Mouse (Mus musculus) gonadal fat pad, adult 2 months (tissue): ENCODE data around the gene Hinfp. TPM values are rescaled to one million over a fixed set of nuclear protein-coding genes. Genes with fewer than 3 reads are reported as not detected.
"Not testable (repeated sequence)": the region's sequence is repeated elsewhere in the genome, so short reads cannot be mapped to it uniquely, and the experiment has no call there.

Experiments
- DNase-seq: peaks from one replicate; pipeline ENCODE4 v3.0.0-alpha.2; 2012; ENCODE audit warnings: low read depth
- polyA plus RNA-seq: library from polyadenylated mRNA; depleted of rRNA; stranded (reverse); fragments of >200 nt; gene quantifications from 2 replicates; pipeline ENCODE4 v1.2.3, GENCODE M21; 2012; rRNA removed

The Hinfp gene
- polyA plus RNA-seq = 25.4 and 39.6 TPM in 2 replicates

GRCm38 (mm10) chr9:44305466-44306079 lies at the start of gene Hinfp:
Hinfp (minus strand) TSS chr9:44305671.
- DNase-seq = peak; percentile 86

GRCm38 (mm10) chr9:44353142-44353541 lies 47.7 kb upstream of the Hinfp start:
- no peak for DNase-seq

GRCm38 (mm10) chr9:44352337-44352736 lies 46.9 kb upstream of the Hinfp start:
- DNase-seq = no peak

DNA sequence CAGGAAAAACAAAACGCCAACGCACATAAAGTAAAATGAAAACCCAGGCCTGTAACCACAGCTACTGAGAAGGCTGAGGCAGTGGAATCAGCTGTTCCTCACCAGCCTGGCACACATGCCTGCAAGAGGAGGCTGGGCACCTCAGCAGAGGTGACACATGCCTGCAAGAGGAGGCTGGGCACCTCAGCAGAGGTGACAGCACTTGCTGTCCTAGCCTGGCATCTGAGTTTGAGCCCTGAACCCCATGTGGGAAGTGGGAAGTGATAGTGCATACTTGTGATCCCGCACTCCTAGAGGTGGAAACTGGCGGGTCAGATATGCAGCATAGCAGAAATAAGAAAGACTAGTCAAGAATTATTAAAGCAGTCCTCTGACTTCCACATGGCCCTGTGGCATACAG lies 45.9 kb upstream of the Hinfp start:
- DNase-seq = no peak

GRCm38 (mm10) chr9:44348546-44348945 lies 43.1 kb upstream of the Hinfp start:
- no peak for DNase-seq

GRCm38 (mm10) chr9:44347621-44348020 lies 42.1 kb upstream of the Hinfp start:
- no peak for DNase-seq

- no peak for DNase-seq
These were observed 41.7 kb upstream of the Hinfp start for GRCm38 (mm10) chr9:44347166-44347565.

DNA sequence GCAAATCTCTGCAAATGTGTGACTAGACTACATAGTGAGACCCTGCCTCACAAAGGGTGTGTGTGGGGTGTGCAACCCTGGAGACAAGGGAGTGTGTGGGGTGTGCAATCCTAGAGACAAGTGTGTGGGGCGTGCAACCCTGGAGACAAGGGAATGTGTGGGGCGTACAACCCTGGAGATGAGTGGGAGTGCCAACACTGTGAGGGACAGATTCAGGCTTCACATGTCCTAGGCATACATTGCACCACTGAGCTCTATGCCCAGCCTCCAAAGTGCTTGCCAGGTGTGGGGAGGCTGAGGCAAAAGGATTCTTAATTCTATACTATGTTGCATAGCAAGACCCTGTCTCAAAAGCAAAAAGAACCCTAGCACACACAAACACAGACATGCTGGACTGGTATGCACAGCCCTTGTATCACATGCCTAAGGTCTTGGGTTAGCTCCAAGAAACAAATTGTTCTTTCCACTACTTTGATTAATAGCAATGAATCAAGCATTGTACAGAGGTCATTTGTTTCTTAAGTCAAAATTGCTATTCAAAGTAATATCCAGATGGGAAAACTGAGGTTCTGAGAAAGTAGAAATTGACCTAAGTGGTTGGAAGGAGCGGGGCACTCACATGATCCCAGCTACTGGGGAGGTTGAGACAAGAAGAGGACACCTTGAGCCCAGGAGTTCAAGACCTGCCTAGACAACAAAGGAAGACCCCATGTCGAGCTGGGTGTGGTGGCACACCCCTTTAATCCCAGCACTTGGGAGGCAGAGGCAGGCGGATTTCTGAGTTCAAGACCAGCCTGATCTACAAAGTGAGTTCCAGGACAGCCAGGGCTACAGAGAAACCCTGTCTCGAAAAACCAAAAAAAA lies 40.3 kb upstream of the Hinfp start:
- no peak for DNase-seq

DNA sequence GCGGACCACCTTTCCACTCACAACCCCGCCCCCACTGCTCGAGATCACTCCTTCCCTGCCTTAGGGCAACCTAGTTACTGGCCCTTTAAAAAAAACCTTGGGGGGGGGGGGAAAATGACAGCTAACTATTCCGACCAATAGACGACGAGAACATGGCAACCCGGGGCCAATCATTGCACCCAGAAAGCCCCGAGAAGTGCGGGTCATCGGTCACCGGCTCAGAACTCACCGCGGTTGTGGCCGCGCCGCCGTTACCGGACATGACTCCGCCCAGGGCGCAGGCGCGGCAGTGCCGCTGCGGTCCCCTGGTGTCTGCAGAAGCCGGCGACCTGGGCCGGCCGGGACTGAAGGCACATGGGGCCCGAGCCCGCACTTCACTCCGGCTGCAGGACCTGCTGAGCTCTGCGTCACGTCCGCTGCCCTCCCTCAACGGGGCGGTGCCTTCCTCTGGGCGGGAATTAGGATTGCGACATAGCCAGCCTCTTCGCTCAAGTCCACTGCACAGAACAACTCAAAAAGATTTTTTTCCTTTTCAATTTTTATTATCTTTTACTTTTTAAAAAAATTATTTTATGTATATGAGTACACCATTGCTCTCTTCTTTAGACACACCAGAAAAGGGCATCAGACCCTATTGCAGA lies 38.4 kb upstream of the Hinfp start, which contains the start of gene Hmbs:
Gene Hmbs (minus strand): TSS at position 448 of the 641 bp plus-strand sequence.
- peak; percentile 62 for DNase-seq

DNA sequence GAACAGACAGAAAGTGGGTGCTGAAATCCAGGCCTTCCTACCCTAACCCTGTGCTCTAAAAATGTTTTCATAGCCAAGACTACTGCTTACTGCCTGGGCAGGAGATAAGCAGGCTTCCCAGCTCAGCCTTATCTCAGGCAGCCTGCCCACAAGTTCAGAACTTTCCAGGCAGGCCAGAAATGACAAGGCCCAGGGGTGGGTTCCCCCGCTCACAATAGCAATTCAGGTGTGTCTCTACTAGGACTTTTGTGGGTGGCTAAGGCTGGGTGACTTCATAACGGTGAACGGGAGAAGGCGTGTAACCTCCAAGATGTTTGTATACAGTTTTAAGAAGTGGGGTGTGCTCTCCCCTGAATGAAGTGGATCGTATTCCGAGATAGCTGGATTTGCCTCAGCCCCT lies 37.8 kb upstream of the Hinfp start:
- DNase-seq = no peak

DNA sequence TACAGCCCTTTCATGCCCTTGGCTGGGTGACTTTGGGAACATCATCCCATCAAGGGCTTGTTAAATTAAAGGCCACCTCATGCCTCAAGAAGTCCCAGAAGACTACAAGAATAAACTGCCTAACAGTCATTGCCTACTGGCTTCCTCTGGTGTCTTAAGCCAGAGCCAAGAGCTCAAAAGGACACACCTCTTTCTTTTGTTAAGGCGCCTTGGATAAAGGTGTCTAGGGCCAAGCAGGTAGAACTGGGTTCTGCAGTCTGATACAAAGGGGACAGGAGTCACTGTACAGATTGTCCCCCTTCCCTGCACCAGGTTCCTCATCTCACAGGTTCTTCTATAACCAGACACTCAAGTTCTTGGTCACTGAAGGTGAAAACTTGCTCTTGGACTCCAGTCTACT lies 37.1 kb upstream of the Hinfp start:
- DNase-seq = no peak

DNA sequence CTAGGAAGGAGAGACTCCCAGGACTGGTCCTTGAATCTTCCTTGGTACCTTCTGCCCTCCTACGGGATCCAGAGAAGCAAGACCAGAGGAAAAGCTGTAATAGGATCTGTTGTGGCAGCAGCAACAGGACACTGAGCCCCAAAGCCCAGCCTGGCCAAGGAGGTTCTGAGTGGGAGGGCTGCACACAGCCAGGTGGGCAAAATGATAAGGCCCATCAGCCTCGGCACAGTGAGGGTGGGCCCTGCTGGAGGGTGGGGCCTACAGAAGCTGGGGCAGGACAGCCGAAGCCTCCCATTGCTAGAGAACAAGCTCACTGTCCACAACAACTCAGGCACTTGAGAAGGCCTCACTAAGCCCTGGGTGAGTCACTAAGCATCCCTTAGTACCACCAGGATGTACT lies 36.7 kb upstream of the Hinfp start:
- no peak for DNase-seq

DNA sequence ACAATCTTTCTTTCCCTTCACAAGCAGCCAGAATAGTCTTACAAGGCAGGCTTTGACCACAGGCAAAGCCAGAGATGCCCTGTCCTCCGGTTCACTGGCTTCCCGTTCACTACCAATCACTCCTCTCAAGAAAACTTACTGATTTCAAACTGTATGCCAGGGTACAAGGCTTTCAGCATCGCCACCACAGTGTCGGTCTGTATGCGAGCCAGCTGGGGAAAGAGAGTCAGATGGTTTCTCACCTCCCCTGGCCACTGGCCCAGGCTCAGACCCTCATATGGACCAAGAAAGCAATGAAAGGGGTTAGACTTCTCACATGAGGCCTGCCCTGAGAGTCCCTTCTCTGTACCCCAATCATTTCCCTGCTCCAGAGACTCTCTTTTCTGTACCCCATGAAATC lies 36.0 kb upstream of the Hinfp start:
- DNase-seq = no peak

GRCm38 (mm10) chr9:44338574-44338973 lies 33.1 kb upstream of the Hinfp start:
- DNase-seq = no peak

- DNase-seq = no peak
These were observed 32.1 kb upstream of the Hinfp start for GRCm38 (mm10) chr9:44337436-44338169.

DNA sequence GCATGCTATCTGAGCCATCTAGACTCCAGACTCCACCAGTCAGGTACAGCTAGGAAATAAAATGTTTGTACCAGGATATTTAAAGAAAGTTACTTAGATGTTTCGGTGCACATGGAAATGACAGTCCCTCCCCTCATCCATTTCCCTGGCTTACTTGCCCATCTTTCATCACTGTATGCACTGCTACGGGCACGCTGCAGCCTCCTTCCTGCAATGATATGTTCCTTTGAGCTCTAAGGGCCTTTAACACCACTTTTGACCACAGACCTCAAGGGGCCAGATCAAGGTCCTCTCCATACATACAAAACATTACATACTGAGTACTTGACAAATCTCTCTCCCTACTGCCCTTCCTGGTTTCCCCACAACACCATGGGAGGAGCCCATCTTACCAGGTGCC lies 31.5 kb upstream of the Hinfp start:
- no peak for DNase-seq

- DNase-seq = not testable (repeated sequence)
These were observed 31.0 kb upstream of the Hinfp start for GRCm38 (mm10) chr9:44336513-44336912.

DNA sequence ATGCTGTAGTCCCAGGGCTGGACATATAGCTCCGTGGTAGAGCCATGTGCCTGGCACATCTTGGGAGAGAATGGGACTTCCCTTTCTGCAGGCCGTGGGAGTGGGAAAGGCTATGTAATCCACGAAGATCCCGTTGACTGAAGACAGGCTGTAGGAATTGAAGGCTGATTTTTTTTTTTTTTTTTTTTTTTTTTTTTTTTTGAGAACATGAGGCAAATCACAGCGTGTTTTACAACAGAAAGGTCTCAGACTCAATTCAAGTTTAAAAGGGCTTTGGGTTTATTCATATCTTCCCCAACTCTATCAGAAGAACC lies 30.6 kb upstream of the Hinfp start:
- no peak for DNase-seq

GRCm38 (mm10) chr9:44335331-44336092 lies 30.0 kb upstream of the Hinfp start:
- no peak for DNase-seq

- DNase-seq = peak; percentile 96
These were observed 29.2 kb upstream of the Hinfp start, which contains the start of gene H2afx for GRCm38 (mm10) chr9:44334396-44335330. H2afx (plus strand) TSS chr9:44334694.
